Mouse (Mus musculus) limb, embryonic 14.5 days (tissue): ENCODE measurements at regions not wholly inside any gene's neighbourhood (a gene's known extent, or its start where the extent isn't known, plus 50 kb on each side); places are given as distances from the start of the nearest gene placed in this dataset. TPM values are rescaled to one million over a fixed set of nuclear protein-coding genes. Genes with fewer than 3 reads are reported as not detected.

Source experiments
- ATAC-seq: fragments of 200-750 bp; cut with Nextera tagmentation; 2 replicates; pipeline ENCODE4 v1.8.0; 2017; ENCODE audit warnings: low read depth, moderate number of reproducible peaks, moderate TSS enrichment; ENCODE audit not compliant: low FRiP score
- DNase-seq: peaks from one replicate; pipeline ENCODE4 v3.0.0-alpha.2; 2015; ENCODE audit warnings: low spot score
- H3K27ac ChIP-seq: fragments of 300-500 bp; sonication (generic); replicated peaks from 2 replicates; pipeline ENCODE4 v1.5.1; 2014; ENCODE audit warnings: low read depth, mild to moderate bottlenecking, low read length, moderate library complexity, mixed read lengths
- H3K27me3 ChIP-seq: fragments of 300-500 bp; sonication (generic); 2 replicates; pipeline ENCODE4 v1.6.1; 2014; ENCODE audit warnings: low read length, mixed read lengths; ENCODE audit not compliant: control insufficient read depth, insufficient read depth
- H3K36me3 ChIP-seq: fragments of 300-500 bp; sonication (generic); 2 replicates; pipeline ENCODE4 v1.6.1; 2014; ENCODE audit warnings: mild to moderate bottlenecking, low read length, moderate library complexity, mixed read lengths; ENCODE audit not compliant: control insufficient read depth, insufficient read depth
- H3K4me1 ChIP-seq: fragments of 300-500 bp; sonication (generic); 2 replicates; pipeline ENCODE4 v1.6.1; 2014; ENCODE audit warnings: antibody characterized with exemption, low read length, mixed read lengths; ENCODE audit not compliant: control insufficient read depth, insufficient read depth
- H3K4me2 ChIP-seq: fragments of 300-500 bp; sonication (generic); replicated peaks from 2 replicates; pipeline ENCODE4 v1.6.1; 2014; ENCODE audit warnings: low read depth, mild to moderate bottlenecking, low read length, moderate library complexity; ENCODE audit not compliant: severe bottlenecking
- H3K4me3 ChIP-seq: fragments of 300-500 bp; sonication (generic); replicated peaks from 2 replicates; pipeline ENCODE4 v1.5.1; 2014; ENCODE audit warnings: low read length
- H3K9ac ChIP-seq: fragments of 300-500 bp; sonication (generic); 2 replicates; pipeline ENCODE4 v1.6.1; 2014; ENCODE audit warnings: mild to moderate bottlenecking, low read depth, low read length, moderate library complexity; ENCODE audit not compliant: severe bottlenecking
- H3K9me3 ChIP-seq: fragments of 300-500 bp; sonication (generic); 2 replicates; pipeline ENCODE4 v1.6.1; 2016; ENCODE audit warnings: low read length; ENCODE audit not compliant: control insufficient read depth
- POLR2A ChIP-seq: fragments of 200-500 bp; IDR thresholded peaks from 2 replicates; pipeline ENCODE4 v1.8.0; 2012; ENCODE audit warnings: inconsistent platforms, mild to moderate bottlenecking, moderate library complexity, borderline replicate concordance; ENCODE audit not compliant: insufficient read depth, insufficient read length; ENCODE audit errors: extremely low read depth
- WGBS: fragments of 180-500 bp; shearing (Covaris S2); extraction: QIAGEN DNeasy Blood & Tissue Kit; methylation state at CpG from one replicate; pipeline ENCODE4 v1.1.7; 2014; 5-methylcytosine and 5-hydroxymethylcytosine counted together
- microRNA-seq: library from miRNA; unstranded; fragments of <30 nt; microRNA quantifications from one replicate; pipeline ENCODE4, GENCODE M21; 2016

GRCm38 (mm10) chr9:112308950-112309349 is 73.2 kb upstream of the Arpp21 start:
- WGBS = 64% methylated on average over 5 of the region's 5 CpGs
- no peak overlapping the region for H3K4me2 ChIP-seq
- H3K4me3 ChIP-seq = no peak overlapping the region
- no peaks in the 10 kb centered on the region for H3K9me3 ChIP-seq
- no peak overlapping the region for H3K9ac ChIP-seq
- ATAC-seq (no peak), DNase-seq (no peak)
- H3K36me3 ChIP-seq = no peaks in the 10 kb centered on the region
- TF ChIP-seq POLR2A = no peak
- no peaks in the 10 kb centered on the region for H3K27me3 ChIP-seq
- no peak overlapping the region for H3K27ac ChIP-seq
- H3K4me1 ChIP-seq = no peaks in the 10 kb centered on the region

- no peaks in the 10 kb centered on the region for H3K36me3 ChIP-seq
- no peak overlapping the region for H3K9ac ChIP-seq
- 78% methylated on average over 4 of the region's 4 CpGs for WGBS
- no peaks in the 10 kb centered on the region for H3K27me3 ChIP-seq
- no peak for TF ChIP-seq POLR2A
- H3K9me3 ChIP-seq = no peaks in the 10 kb centered on the region
- no peak overlapping the region for H3K27ac ChIP-seq
- H3K4me3 ChIP-seq = no peak overlapping the region
- no peak for ATAC-seq
- no peak overlapping the region for H3K4me2 ChIP-seq
- DNase-seq = no peak
- H3K4me1 ChIP-seq = no peaks in the 10 kb centered on the region
These were observed 72.1 kb upstream of the Arpp21 start for GRCm38 (mm10) chr9:112307837-112308236.

GRCm38 (mm10) chr9:112291875-112292274 is 56.1 kb upstream of the Arpp21 start:
- WGBS = 81% methylated on average over 3 of the region's 3 CpGs
- no peaks in the 10 kb centered on the region for H3K27me3 ChIP-seq

More at GRCm38 (mm10) chr9:112291875-112292274, 56.1 kb upstream of the Arpp21 start:
- no peak for DNase-seq
- Histone ChIP-seq H3K36me3 (no peaks in the 10 kb centered on the region), H3K4me1 (no peaks in the 10 kb centered on the region), H3K9me3 (no peaks in the 10 kb centered on the region), H3K4me3 (no peak overlapping the region), H3K9ac (no peak overlapping the region), H3K27ac (no peak overlapping the region), H3K4me2 (no peak overlapping the region)
- TF ChIP-seq POLR2A = no peak
- peak; percentile 34; the same call in 1 of the 2 replicates for ATAC-seq

Small RNAs in the stretch of these regions (microRNA-seq; reads per million reads assigned to microRNA genes)
- not detected for gene Gm27847
